Mouse (Mus musculus): ENCODE results near the gene Ypel3. TPM values are rescaled to one million over a fixed set of nuclear protein-coding genes. Genes with fewer than 3 reads are reported as not detected.
"Not testable (repeated sequence)": the region's sequence is repeated elsewhere in the genome, so short reads cannot be mapped to it uniquely, and the experiment has no call there.

Ypel3 gene
- total RNA-seq (2014; rRNA removed) (196 and 209 TPM in 2 replicates), polyA plus RNA-seq (2015; fragmentation: Nextera tagmentation; extraction: Ambion mirVana) (219 and 235 TPM in 2 replicates)

DNA sequence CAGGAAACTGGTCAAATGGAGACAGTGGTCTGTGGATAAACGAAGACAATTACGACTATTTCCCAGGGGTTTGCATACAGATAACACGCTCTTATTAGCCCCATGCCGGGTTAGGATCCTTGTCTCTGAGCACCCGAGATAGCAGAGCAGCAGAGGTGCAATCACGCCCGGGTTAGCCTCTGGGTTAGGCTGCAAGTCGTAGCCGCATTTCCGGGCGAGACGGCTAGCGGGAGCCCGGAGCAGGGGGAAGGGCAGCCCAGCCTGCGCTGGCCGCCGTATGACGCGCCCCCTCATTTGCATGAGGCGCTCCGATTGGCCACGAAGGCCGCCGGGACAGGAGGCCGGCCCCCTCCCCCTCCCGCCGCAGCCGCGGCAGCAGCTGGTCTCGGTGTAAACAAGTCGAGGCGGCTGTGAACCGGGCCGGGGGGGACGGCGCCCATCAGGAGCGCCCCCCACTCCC lies at the start of gene Ypel3:
TSS of gene Ypel3 (plus strand) at position 358 of the 460 bp plus-strand sequence.
- ATAC-seq (ENCODE audit: low FRiP score) (peak; percentile 89), DNase-seq (ENCODE audit: low spot score) (peak; percentile 94)
- Histone ChIP-seq H3K27me3 (ENCODE audit: insufficient read depth, low read length) (no peaks in the 10 kb centered on the region), H3K4me2 (ENCODE audit: low read depth, low read length, poor library complexity, severe bottlenecking) (peak within 1 kb of the TSS; percentile 98), H3K4me3 (ENCODE audit: low read depth, low read length) (peak within 1 kb of the TSS; percentile 81), H3K9ac (replicated peaks; ENCODE audit: low read length, poor library complexity, severe bottlenecking) (peak within 1 kb of the TSS; percentile 96), H3K27ac (ENCODE audit: low read depth, low read length) (peak within 1 kb of the TSS; percentile 72), H3K36me3 (ENCODE audit: insufficient read depth, low read length) (0 out of 2 replicates have a peak, but pooled peaks cover 2% of the 10 kb centered on the region), H3K4me1 (ENCODE audit: insufficient read depth, low read length) (peaks cover 13% of the 10 kb centered on the region), H3K9me3 (ENCODE audit: low read length) (no peaks in the 10 kb centered on the region)
- 0 out of 2 replicates have a peak, but pooled peaks have one; percentile 4 for TF ChIP-seq CTCF (IDR thresholded peaks at IDR 0.05)
- 0% methylated on average over 26 of the region's 37 CpGs for WGBS

DNA sequence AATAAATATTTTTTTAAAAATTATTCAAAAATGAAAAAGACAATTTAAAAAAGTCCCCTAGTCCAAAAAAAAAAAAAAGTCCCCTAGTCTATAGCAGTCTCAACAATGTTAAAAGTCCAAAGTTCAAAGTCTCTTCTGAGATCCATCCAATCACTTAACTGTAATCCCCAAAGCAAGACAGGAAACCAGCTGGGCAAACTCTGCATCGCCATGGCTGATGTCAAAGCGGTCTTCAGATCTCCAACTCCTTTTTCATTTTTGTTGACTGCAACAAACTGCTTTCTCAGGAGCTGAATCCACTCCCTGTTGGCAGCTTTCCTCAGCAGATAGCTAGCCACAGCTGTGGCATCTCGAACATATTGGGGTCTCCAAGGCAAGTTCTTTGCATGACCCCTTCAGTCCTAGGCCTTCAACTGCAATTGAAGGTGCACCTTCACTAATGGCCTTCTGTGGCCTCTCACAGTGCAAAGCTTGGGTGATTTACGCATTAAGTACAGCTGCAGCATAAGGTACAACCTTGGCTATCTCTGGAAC lies 46.4 kb upstream of the Ypel3 start:
- not testable (repeated sequence) for H3K4me1 ChIP-seq (ENCODE audit: insufficient read depth, low read length); H3K9me3 ChIP-seq (ENCODE audit: low read length); H3K9ac ChIP-seq (replicated peaks; ENCODE audit: low read length, poor library complexity, severe bottlenecking); ATAC-seq (ENCODE audit: low FRiP score); DNase-seq (ENCODE audit: low spot score); H3K27ac ChIP-seq (ENCODE audit: low read depth, low read length); H3K36me3 ChIP-seq (ENCODE audit: insufficient read depth, low read length); H3K4me2 ChIP-seq (ENCODE audit: low read depth, low read length, poor library complexity, severe bottlenecking); H3K27me3 ChIP-seq (ENCODE audit: insufficient read depth, low read length); H3K4me3 ChIP-seq (ENCODE audit: low read depth, low read length)
- 82% methylated on average over 4 of the region's 4 CpGs for WGBS

DNA sequence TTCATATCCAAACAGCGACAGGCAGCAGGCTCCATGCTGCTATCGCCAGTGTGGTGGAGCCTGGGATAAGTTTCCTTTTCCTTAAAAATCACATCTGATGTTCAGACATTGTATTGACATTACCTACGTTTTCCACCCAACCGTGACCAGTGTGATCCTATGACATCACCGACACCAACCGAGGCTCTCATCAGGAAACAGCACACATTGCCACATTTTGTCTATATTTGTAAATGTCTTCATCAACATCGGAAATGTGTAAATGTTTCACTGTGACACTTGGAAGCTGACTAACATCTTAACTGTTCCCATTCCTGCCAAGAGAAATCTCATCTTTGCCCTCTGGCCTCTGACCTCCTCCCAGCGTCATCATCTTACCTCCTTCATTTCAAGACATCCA lies 40.6 kb upstream of the Ypel3 start:
- DNase-seq (ENCODE audit: low spot score): no peak
- Histone ChIP-seq H3K9me3 (ENCODE audit: low read length) (no peaks in the 10 kb centered on the region), H3K27me3 (ENCODE audit: insufficient read depth, low read length) (no peaks in the 10 kb centered on the region), H3K9ac (replicated peaks; ENCODE audit: low read length, poor library complexity, severe bottlenecking) (no peak overlapping the region), H3K4me1 (ENCODE audit: insufficient read depth, low read length) (no peaks in the 10 kb centered on the region), H3K4me2 (ENCODE audit: low read depth, low read length, poor library complexity, severe bottlenecking) (no peak overlapping the region), H3K4me3 (ENCODE audit: low read depth, low read length) (no peak overlapping the region), H3K27ac (ENCODE audit: low read depth, low read length) (no peak overlapping the region), H3K36me3 (ENCODE audit: insufficient read depth, low read length) (no peaks in the 10 kb centered on the region)
- TF ChIP-seq CTCF (IDR thresholded peaks at IDR 0.05): no peak
- 85% methylated on average over 8 of the region's 8 CpGs for WGBS
- no peak for ATAC-seq (ENCODE audit: low FRiP score)

DNA sequence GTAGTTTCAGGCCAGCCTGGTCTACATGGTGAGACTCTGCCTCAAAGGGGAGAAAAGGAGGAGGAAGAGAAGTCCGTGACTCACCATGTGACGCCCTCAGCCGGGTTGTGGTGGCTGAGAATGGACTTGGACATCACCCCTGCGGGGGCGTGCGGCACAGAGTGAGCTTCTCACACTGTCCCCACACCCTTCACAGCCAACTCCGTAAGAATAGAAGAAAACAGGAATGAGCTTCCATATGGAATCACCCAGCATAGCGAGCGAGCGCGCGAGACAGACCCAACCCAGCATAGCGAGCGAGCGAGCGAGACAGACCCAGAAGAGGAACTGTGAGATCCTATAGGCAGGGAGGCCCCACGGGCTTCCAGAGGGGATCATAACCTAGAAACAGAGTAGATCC lies 37.2 kb upstream of the Ypel3 start:
- no peaks in the 10 kb centered on the region for H3K9me3 ChIP-seq (ENCODE audit: low read length)
- no peak for TF ChIP-seq CTCF (IDR thresholded peaks at IDR 0.05)
- no peak overlapping the region for H3K4me3 ChIP-seq (ENCODE audit: low read depth, low read length)
- H3K27ac ChIP-seq (ENCODE audit: low read depth, low read length): no peak overlapping the region
- ATAC-seq (ENCODE audit: low FRiP score) (no peak), DNase-seq (ENCODE audit: low spot score) (no peak)
- WGBS: 79% methylated on average over 17 of the region's 17 CpGs
- H3K36me3 ChIP-seq (ENCODE audit: insufficient read depth, low read length): no peaks in the 10 kb centered on the region
- no peak overlapping the region for H3K4me2 ChIP-seq (ENCODE audit: low read depth, low read length, poor library complexity, severe bottlenecking)
- H3K4me1 ChIP-seq (ENCODE audit: insufficient read depth, low read length): no peaks in the 10 kb centered on the region
- H3K27me3 ChIP-seq (ENCODE audit: insufficient read depth, low read length): no peaks in the 10 kb centered on the region
- no peak overlapping the region for H3K9ac ChIP-seq (replicated peaks; ENCODE audit: low read length, poor library complexity, severe bottlenecking)

DNA sequence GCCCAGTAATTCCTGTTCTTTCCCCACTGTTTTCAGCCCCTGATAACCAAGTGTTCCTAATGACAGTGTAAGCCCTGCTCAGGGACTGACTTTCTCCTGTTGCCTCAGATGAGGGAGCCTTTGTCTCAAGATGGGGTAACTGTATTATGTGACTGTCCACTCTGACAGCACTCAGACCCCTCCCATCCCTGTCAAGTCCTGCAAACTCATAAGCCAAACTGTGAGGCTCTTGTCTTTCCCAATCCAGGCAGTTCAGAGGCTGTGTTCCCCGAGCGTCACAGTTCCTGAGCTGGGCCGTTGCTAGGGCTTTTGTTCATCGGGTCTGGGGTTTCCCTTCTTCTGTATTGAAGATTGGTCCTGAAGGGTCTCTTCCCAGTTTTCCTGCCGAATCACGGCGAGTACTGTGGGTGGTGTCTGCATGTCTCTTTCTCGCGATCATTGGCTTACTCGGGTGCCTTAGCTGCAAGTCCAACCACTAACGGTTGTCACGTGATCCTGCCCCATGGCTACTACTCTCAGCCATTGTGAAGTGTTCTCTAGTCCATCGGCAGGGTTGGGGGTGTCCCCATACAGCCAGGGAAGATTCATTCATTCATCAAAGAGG lies 36.5 kb upstream of the Ypel3 start:
- H3K36me3 ChIP-seq (ENCODE audit: insufficient read depth, low read length): no peaks in the 10 kb centered on the region
- no peaks in the 10 kb centered on the region for H3K9me3 ChIP-seq (ENCODE audit: low read length)
- no peak for TF ChIP-seq CTCF (IDR thresholded peaks at IDR 0.05)
- no peaks in the 10 kb centered on the region for H3K4me1 ChIP-seq (ENCODE audit: insufficient read depth, low read length)
- ATAC-seq (ENCODE audit: low FRiP score) (no peak; the same call in 1 of the 2 replicates), DNase-seq (ENCODE audit: low spot score) (peak; percentile 9)
- 63% methylated on average over 13 of the region's 13 CpGs for WGBS
- no peak overlapping the region for H3K9ac ChIP-seq (replicated peaks; ENCODE audit: low read length, poor library complexity, severe bottlenecking)
- no peaks in the 10 kb centered on the region for H3K27me3 ChIP-seq (ENCODE audit: insufficient read depth, low read length)
- no peak overlapping the region for H3K4me2 ChIP-seq (ENCODE audit: low read depth, low read length, poor library complexity, severe bottlenecking)
- H3K4me3 ChIP-seq (ENCODE audit: low read depth, low read length): no peak overlapping the region
- H3K27ac ChIP-seq (ENCODE audit: low read depth, low read length): no peak overlapping the region

- H3K4me2 ChIP-seq (ENCODE audit: low read depth, low read length, poor library complexity, severe bottlenecking): no peak overlapping the region
- H3K9me3 ChIP-seq (ENCODE audit: low read length): no peaks in the 10 kb centered on the region
- ATAC-seq (ENCODE audit: low FRiP score) (no peak), DNase-seq (ENCODE audit: low spot score) (no peak)
- no peaks in the 10 kb centered on the region for H3K27me3 ChIP-seq (ENCODE audit: insufficient read depth, low read length)
- H3K36me3 ChIP-seq (ENCODE audit: insufficient read depth, low read length): no peaks in the 10 kb centered on the region
- H3K4me1 ChIP-seq (ENCODE audit: insufficient read depth, low read length): no peaks in the 10 kb centered on the region
- no peak for TF ChIP-seq CTCF (IDR thresholded peaks at IDR 0.05)
- H3K9ac ChIP-seq (replicated peaks; ENCODE audit: low read length, poor library complexity, severe bottlenecking): no peak overlapping the region
- no peak overlapping the region for H3K27ac ChIP-seq (ENCODE audit: low read depth, low read length)
- WGBS: 79% methylated on average over 5 of the region's 5 CpGs
- H3K4me3 ChIP-seq (ENCODE audit: low read depth, low read length): no peak overlapping the region
Observed at GRCm38 (mm10) chr7:126740977-126741376, 35.8 kb upstream of the Ypel3 start.
